Mouse (Mus musculus) neutrophil, adult 5-6 weeks (primary cell): ENCODE results near the gene Rbfox3. TPM values are rescaled to one million over a fixed set of nuclear protein-coding genes. Genes with fewer than 3 reads are reported as not detected.

ENCODE experiments used
- ATAC-seq: fragments of 151-379, 151-347 bp; 2 replicates; pipeline ENCODE4 v1.8.0; 2017; ENCODE audit warnings: mild to moderate bottlenecking, moderate TSS enrichment; ENCODE audit not compliant: insufficient number of reproducible peaks, poor library complexity, low FRiP score, severe bottlenecking; ENCODE audit errors: extremely low read depth
- total RNA-seq: library from RNA; stranded (forward); fragments of 200-1000 nt; gene quantifications from 2 replicates; pipeline ENCODE4 v1.2.3, GENCODE M21; 2017

Gene Rbfox3
- total RNA-seq, 1 experiment from 2014 or later, result not detected

DNA sequence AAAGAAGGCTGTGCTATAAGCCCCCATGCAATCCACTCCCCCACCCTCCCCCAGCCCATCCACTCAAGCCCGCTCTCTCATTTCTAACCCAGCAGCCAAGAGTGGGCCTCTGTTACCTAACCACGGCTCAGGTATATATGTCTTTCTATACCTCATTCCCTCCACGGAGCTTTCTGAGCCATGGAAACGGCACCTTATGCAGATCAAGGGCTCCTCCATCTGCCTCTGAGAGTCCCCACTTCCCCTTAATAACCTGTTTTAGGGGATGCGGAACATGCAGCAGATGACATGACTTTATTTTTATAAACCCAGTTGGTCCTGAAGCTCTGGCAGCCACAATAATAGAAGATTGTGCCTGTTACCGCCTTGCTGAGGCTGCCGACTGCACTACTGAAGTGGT is 63.4 kb downstream of the Rbfox3 start:
- no peak for ATAC-seq

DNA sequence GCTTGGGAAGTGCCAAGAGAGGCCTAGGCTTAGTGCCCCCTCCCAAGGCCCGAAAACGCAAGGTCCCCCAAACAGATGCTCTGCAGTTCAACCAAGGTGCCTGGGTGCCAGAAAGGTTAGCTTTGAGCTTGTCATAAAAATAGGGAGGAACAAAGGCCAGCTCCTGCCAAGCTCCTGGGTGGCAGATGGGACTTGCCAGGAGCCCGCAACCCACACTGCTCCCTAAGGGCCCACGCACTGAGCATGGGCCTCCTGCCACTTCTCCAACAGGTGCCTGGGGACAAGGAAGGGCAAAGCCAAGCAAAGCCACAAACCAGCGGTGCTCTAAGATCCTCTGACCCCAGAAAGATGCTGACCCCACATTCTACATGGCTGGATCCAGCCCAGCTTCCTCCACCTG is 70.4 kb downstream of the Rbfox3 start:
- no peak for ATAC-seq

DNA sequence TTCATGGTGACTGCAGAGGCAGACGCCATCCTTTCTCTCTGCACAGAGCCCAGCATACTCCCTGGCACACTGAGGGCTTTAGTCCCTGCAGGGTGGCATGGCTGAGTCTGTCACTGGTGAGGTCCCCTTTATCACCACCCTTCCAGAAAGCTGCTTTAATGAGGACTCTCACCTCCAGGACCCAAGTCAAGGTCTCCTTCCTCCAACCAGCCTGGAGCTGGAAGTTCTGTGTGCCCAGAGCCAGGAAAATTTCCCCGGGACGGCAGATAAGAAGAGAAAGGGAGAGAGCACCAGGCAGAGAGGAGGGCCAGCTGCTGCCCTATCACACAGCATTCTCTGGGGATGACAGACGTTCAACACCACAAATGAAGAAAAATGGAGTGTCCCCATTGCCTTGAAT is 73.2 kb downstream of the Rbfox3 start:
- ATAC-seq, result no peak

DNA sequence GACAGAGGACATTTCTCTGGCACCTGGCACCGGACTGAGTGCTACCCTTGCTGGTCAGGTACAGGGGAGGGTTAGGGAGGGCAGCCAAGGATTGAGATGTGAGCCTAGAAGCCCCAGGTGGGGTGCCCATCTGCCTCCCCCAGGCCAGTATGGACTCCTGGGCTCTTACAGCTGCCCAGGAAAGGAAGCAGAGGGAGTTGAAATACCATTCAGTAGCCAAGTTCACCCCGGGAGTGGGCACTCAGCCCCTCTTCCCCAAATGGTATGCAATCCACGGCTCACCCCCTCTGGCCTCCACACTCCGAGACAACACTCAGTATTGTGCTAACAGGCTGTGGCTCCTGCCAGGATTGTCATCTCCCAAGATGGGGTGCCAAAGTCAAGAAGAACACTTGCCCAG is 74.5 kb downstream of the Rbfox3 start:
- ATAC-seq, result no peak

DNA sequence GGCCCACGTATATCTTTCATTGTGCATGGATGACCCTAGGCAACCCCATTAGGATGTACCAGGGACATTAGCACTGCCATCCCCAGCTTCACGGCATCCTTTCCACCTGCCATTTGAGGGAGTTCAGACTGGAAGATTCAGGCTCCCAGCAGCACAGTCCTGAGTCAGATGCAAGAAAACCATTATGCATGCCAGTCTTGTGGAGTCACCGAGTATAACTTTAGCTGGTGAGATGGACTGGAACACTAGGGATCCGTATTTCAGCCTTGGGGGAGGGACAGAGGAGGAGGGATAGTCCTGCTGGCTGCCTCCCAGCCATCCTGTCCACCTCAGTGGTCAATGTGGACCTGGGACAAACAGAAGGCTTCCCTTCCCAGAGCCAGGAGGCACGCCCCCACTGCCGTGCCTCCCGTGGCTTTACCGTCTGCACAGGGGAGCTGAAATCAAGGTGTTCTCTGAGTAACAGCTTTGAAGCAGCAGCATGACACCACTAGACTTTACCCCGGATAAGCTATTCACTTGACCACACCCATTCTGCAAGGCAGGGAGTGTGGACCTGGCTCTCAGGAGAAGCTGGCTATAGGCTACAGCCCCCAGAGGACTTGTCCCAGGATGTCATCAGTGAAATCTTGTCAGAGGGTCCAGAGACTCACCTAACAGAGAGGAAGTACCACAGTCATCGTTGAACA is 78.5 kb downstream of the Rbfox3 start:
- ATAC-seq, result no peak

DNA sequence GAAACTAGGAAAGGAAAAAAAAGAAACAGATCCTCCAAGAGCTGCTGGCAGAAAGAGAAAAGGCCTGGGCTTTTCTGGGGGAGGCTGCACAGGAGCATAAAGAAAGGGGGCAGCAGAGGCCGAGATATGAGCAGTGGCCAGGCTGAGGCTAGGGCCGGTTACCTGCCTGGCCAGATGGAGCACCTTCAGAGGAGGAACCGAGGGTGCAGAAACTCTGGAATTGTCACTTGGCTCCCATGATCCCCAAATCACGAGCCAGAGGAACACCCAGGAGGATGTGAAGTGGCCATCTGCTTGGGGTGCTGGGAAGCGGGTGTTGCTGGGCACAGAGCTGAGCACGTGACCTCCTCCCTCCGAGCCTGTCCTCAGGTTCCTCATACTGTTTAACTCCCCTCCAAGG is 79.7 kb downstream of the Rbfox3 start:
- ATAC-seq, result no peak

DNA sequence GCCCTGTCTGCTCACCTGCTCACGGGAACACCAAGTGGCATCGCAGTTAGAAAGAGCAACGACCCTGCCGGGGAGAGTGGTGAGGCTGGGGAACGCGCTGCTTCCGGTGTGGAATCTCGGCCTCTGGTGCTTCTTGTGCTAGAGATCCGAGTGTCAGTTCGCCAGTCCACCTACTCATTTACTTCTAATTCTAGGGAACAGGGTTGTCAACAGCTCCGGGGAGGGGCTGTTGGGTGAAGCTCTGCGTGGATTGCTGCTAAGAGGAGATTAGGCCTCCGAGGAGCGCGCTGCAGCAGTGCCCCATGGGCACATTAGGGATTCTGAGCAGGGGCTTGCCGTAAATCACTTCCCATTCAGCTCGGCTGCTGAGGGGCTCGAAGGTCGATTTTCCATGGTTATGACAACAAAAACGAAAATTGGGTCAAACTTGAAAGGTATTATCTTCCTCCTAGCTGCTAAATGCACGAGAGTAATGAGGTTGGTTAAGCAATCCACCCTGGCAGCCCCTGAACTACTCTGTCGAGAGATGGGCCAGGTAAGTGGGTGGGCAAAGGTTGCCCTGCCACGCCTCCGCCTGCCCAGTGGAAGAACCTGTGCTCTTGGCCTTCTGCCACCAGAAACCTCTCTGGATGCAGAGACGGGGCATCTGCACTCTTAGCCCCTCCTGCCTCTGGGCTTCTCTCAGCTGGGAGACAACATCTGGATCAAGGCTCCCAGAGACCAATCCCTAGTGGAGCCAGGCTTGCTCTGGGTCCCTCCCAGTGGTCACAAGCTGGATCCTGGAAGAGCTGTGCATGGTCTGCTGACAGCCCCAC is 85.9 kb downstream of the Rbfox3 start:
- no peak for ATAC-seq

DNA sequence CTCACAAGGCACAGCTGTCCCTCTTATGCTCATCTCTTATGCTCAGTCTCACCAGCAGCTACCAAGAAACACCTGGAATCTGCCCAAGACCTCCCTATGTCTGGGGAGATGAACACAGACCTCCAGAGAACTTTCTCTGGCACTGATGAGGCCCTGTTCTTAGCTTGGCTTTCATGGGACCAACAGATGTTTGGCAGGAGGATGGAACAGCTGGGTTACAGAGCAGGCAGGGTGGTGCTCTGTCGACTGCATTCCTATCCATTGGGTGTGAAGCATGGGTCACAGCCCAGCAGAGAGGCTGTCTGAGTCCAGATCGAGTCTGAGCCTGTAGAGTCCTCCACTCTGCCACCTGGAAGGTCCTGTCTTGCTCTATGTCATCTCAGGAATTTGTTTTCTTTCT is 90.0 kb downstream of the Rbfox3 start:
- ATAC-seq, result no peak

DNA sequence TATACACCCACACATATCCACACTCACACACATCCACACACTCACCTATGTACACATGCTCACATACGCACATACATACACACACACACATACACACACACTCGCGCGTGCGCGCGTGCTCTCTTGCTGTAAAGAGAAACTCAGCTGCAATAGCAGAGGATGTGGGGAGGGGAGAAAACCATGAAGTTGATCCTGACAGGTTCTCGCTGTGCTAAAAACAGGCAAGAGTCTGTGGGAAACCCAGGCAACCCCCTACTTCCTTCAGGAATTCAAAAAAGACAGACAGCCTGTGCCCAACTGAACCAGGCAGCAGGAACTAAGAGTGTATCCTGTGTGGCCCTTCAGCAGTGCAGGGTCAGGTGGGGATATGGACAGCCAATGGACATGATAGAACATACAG is 92.9 kb downstream of the Rbfox3 start:
- no peak for ATAC-seq

DNA sequence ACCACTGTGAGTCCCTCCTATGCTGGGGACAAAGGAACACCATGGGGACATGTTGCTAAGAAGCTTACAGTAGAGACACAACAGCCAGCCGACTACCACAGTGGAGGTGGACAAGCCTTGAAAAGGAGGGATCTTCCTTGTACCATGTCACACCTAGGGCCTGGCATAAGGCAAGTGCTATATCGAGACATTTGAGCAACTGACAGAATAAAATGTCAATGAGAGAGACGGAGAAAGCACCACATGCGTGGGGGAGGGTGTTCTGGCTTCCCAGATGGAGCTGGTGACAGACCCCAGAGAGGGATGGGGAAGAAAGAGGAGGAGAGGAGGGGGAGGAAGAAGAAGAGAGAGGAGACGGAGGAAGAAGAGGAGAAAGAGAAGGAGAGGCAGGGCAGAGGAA is 96.3 kb downstream of the Rbfox3 start:
- no peak for ATAC-seq

DNA sequence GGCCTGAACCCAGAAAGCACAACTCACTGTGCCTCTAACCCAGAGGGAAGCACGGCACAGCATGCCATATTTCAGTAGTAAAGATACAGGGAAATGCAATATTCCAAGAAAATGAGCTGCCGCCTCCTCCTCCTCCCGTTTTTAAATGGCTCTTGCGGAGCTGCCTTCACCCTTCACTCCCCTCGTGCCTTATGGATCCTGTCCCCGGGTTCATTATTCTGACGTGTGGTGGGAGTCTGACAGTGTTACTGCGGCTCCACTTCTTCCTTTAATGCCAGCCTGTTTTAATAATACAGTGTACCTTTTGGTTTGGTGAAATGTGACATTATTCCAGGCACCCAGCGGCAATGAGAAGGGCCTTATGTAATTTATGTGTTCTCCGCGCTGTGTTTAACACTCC is 97.5 kb downstream of the Rbfox3 start:
- ATAC-seq, result no peak

DNA sequence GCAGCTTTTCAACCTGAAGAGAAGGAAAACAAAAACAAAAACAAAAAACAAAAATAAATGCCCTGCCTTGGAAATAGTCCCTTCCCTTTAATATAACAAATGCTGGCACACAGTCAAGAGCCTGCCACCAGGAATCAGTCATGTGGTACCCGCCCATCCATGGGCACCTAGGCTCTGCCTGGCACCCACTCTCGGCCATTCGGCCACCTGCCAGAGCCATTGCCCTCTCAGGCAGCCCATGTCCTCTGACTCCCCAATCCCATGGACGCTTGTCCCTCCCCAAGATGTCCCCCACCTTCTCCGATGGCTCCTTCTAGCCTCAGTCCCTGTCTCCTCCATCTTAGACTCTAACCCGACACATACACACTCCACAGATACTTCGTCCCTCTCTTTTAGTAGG is 100.0 kb downstream of the Rbfox3 start:
- ATAC-seq, result no peak

DNA sequence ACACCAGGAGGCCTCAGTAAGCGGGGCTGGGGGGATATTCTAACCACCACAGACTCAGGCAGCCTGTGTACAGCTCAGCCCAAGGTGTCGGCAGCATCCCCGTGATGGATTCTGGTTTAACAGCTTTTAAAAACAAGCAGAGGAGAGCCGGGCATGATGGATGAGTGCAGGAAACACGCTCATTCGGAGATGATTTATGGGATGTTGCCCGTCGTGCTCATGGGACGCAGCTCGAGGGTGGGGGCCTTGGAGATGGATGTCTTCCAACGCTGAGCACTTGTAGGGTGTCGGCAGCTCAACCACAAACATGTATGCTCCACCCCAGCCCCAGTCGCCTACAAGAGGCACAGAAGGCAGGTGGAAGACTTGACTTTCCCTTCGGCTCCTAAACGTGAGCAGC is 103.9 kb downstream of the Rbfox3 start:
- no peak for ATAC-seq

DNA sequence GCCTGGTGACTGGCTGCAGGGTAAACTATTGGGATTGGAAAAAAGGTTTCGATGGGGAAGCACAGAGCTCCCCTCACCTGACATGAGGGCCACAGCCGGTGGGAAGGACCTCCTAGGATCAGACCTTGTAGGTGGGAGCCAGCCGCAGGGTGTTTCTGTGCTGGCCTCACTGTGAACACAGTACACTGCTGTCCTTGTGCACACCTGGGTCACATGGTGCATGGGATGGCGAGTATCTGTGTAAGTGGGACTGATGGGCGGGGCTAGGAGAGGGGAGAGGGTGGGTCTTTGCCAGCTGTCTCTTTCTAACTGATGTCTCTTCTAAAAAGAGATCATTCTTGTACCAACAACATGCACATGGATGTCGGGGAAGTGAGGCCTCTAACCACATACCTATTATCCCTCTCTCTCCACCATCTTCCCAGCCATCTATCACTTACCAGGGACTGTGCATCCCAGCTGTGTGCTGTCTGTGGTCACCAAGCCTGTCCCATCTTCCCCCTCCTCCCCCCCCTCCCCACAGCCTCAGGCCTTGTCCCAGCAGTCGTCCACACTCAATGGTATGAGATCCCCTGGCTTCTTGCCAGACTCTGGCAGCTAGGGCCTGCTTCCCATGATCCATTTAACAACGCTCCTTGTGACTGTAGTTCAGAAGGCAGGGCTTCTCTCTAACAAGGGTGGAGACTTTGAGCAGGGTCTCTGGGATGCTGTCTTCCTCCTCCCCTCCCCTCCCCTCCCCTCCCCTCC is 116.4 kb downstream of the Rbfox3 start:
- ATAC-seq, result no peak

DNA sequence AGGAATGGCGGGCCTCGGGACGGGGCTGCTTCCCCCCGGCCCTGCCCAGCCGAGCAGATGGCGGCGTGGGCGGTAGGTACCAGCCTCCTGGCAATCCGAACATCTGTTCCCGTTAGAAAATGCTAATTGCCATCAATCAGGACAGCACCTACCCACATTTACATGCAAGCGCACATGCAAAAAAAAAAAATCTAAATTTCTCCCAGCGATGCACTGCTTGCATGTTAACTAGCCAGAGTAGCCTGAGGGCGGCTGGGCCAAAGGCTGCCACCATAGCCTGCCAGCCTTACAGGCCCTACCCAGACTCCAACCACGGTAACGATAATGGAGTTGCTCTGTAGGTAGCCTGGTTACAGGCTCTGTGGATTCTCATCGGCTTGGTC is 117.8 kb downstream of the Rbfox3 start:
- ATAC-seq, result no peak

DNA sequence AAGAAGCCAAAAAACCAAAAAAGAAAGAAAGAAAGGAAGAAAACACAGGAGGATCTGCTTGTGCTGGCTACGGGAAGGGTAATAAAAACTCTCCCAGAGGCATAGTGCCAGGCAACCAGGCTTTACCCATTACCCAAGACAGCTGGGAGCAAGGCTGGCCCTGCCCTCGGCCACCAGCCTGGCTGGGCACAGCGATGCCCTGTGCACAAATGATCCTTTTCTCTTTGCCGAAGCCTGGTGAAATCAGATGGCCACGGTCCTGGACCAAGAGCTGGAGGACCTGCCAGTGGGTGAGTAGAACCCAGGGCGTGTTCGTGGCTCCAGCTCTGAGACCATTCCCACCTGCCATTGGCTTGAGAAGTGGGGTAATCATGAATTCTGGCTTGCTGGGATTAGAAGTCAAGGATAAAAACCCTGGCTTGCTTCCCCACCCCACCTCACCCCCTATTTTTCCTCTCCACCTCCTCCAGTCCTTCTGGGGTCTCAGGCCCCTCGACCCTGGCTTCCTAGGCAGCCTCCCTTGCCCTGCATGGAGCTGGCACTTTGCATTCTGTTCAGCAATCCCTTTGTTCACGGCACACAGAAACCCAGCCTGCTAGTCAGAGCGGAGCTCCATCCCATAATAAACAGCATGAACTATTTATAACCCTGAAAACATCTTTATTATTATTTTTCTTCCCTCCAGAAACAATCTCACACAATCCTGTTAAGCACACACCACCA is 118.3 kb downstream of the Rbfox3 start:
- no peak for ATAC-seq

DNA sequence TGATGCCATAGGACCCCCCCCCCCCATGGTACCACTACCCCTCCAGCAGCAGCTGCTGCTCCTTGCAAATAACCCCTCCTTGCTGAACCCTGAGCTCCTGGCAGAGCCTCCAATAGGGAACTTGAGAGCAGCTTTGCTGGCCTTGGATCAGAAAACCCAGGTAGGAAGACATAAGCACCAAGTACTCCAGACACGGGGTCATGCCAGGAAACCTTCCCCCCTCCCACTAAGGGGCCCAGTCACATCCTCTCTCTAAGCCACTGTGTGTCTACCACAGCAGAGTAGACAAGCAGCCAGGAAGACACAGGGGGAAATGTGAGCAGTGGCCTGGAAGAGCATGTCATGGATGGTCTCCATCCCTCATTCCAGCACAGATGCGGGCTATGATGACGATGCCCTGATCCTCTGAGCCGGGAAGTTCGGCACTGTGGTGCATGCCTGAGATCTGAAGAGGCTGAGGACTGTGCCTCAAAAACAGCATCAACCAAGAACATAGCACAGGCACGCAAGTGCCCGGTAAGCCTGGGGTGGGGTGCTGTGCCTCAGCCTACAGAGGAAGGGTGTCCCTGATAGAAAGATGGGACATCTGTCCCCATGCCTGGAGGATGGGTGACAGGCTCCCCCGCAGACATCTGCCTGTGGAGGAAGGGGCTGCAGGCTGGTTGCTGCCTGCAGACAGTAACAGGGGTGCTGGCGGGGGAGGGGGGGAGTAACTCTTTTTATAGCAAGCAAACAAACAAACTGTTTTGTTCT is 119.1 kb downstream of the Rbfox3 start:
- no peak for ATAC-seq

DNA sequence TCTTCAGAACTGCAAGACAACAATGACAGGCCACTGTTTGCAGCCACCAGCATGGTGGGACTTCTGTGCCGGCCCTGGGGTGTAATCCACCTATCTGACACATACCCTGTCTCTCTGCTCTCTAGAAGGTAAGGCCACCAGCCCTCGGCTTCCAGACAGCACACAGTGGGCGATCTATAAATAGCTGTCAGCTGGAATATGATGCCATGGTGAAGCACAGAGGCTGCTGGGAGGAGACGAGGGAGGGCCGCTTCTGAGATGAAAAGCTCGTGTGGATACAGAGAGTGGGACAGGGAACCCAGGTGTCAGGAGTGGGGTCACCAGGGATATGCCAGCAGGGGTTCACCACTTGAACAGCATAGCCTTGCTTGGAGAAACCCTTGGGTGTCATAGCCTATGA is 120.0 kb downstream of the Rbfox3 start:
- no peak for ATAC-seq

DNA sequence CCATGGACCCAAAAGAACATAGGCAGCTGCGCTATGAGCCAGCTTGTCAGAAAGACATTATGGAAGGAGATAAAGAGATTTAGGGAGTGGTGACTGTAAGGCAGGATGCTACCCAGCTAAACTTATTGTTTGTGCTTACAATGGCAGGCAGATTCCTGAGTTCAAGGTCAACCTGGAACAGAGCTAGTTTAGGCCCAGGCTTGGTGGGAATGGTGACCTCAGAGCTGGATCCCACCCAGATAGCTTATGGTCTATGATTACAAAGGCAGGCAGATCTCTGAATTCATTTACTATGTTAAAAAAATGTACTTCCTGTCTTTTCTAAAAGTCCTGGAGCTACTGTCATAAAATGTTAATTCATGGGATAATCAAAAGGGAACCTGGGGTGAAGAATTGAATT is 123.3 kb downstream of the Rbfox3 start:
- no peak for ATAC-seq
